Mouse (Mus musculus) G1E (cell line): ENCODE measurements at regions not wholly inside any gene's neighbourhood (a gene's known extent, or its start where the extent isn't known, plus 50 kb on each side); places are given as distances from the start of the nearest gene placed in this dataset.

Experiments used
- CTCF ChIP-seq: IDR thresholded peaks from 2 replicates; pipeline ENCODE4 v1.5.1; 2012; ENCODE audit warnings: low read depth, low read length, inconsistent platforms, mixed read lengths
- GATA1 ChIP-seq: IDR thresholded peaks from 2 replicates; pipeline ENCODE4 v1.6.1; 2012; ENCODE audit warnings: borderline replicate concordance, low read length, inconsistent platforms, mixed read lengths

DNA sequence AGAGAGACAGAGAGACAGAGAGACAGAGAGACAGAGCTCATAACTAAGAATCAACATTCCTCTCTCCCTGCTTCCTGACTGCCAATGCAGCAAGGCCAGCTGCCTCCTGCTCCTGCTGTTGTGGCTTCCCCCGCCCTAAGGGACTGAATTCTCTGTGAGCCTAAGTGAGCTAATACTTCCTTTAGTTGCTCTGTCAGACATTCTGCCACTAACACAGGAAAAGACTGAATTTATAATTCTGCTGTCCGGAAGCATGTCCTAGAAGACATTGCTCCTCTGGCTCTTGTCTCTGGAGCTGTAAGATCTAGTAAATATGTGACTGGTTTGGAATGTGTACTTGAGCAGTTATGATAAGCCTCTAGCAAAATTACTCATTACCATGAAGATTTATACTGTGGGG lies 176.7 kb downstream of the Pfkfb3 start:
- TF ChIP-seq CTCF (no peak), GATA1 (no peak)
